ENCODE assay signal across 36 mouse cellular contexts in genomic region chr5:150025326-150025725, GRCm38 (mm10). TPM values are rescaled to one million over a fixed set of nuclear protein-coding genes. Genes with fewer than 3 reads are reported as not detected.
"Had no signal": no experiment of that assay in that cellular context is flagged by ENCODE, and none has a peak within 500 bp of the region (broad histone marks: within the 10 kb centered on the region; RNA-seq: fewer than 3 reads in every experiment).

No protein-coding gene starts in this region.

- H3K27ac ChIP-seq: heart, embryonic 13.5 days; heart, embryonic 15.5 days; hindbrain, embryonic 10.5 days; hindbrain, embryonic 12.5 days; hindbrain, embryonic 13.5 days; hindbrain, embryonic 14.5 days; hindbrain, embryonic 15.5 days; hindbrain, postnatal 0 days; intestine, embryonic 15.5 days; kidney, embryonic 15.5 days; kidney, postnatal 0 days; layer of hippocampus, adult 2 months; left cerebral cortex, adult 2 months had no signal

- H3K4me3 ChIP-seq: heart, embryonic 13.5 days; heart, embryonic 15.5 days; hindbrain, embryonic 10.5 days; hindbrain, embryonic 12.5 days; hindbrain, embryonic 13.5 days; hindbrain, embryonic 15.5 days; intestine, embryonic 15.5 days; kidney, embryonic 15.5 days; layer of hippocampus, adult 2 months; left cerebral cortex, adult 2 months had no signal

- H3K36me3 ChIP-seq: heart, embryonic 13.5 days; heart, embryonic 15.5 days; hindbrain, embryonic 10.5 days; hindbrain, embryonic 12.5 days; hindbrain, embryonic 13.5 days; hindbrain, embryonic 15.5 days; intestine, embryonic 15.5 days; kidney, embryonic 15.5 days had no signal

- H3K9me3 ChIP-seq: heart, embryonic 15.5 days; hindbrain, embryonic 13.5 days; hindbrain, embryonic 15.5 days; intestine, embryonic 15.5 days; kidney, embryonic 15.5 days had no signal

- H3K27me3 ChIP-seq: heart, embryonic 13.5 days; hindbrain, embryonic 12.5 days; hindbrain, embryonic 13.5 days; hindbrain, embryonic 15.5 days; intestine, embryonic 15.5 days had no signal

- H3K4me1 ChIP-seq: heart, embryonic 13.5 days; heart, embryonic 15.5 days; hindbrain, embryonic 12.5 days; hindbrain, embryonic 13.5 days; intestine, embryonic 15.5 days had no signal

- DNase-seq: heart, postnatal 10 days; heart, postnatal 14 days; heart, postnatal 36 days; heart, postnatal 4 days; kidney, adult 11 months; kidney, adult 18-20 months; kidney, adult 2 months; kidney, adult 8-10 months; kidney, adult 9 months; kidney, postnatal 10 days; kidney, postnatal 14 days; kidney, postnatal 25 days; kidney, postnatal 36 days; kidney, postnatal 4 days; layer of hippocampus, adult 9-11 months; layer of hippocampus, postnatal 36 days had no signal

RNA-seq across cellular contexts. Expression of gene Rxfp2, which starts 6.9 kb away (rescaled TPM):
- total RNA-seq: heart, postnatal 10 days; heart, postnatal 14 days; heart, postnatal 25 days; heart, postnatal 36 days; heart, postnatal 4 days; hematopoietic stem cell, adult 5-6 weeks; layer of hippocampus, postnatal 25 days had no signal
- polyA plus RNA-seq: heart, postnatal 0 days; inflammation-experienced regulatory T-cells, adult 6 months; intestine, postnatal 0 days; large intestine, adult 2 months had no signal
